Mouse (Mus musculus): ENCODE results near the gene Marcksl1. TPM values are rescaled to one million over a fixed set of nuclear protein-coding genes. Genes with fewer than 3 reads are reported as not detected.

Gene Marcksl1
- total and polyA plus RNA-seq, 2 experiments from 2014 or later: 1,946 to 2,276 TPM

- peak; percentile 34 for TF ChIP-seq CTCF (IDR thresholded peaks at IDR 0.05; ENCODE audit: low read depth)
- no peaks in the 10 kb centered on the region for H3K36me3 ChIP-seq (ENCODE audit: insufficient read depth)
- no peak overlapping the region for H3K9ac ChIP-seq
- ATAC-seq (no peak), DNase-seq (no peak)
- H3K4me1 ChIP-seq (ENCODE audit: insufficient read depth): peaks cover 19% of the 10 kb centered on the region
- WGBS: 77% methylated on average over 7 of the region's 7 CpGs
- no peak overlapping the region for H3K27ac ChIP-seq (ENCODE audit: low read depth, low read length)
- H3K27me3 ChIP-seq (ENCODE audit: insufficient read depth, low read length): no peaks in the 10 kb centered on the region
- no peak overlapping the region for H3K4me2 ChIP-seq (ENCODE audit: low read depth)
- no peak overlapping the region for H3K4me3 ChIP-seq (ENCODE audit: low read depth, low read length)
- no peaks in the 10 kb centered on the region for H3K9me3 ChIP-seq (ENCODE audit: low read length)
Observed at GRCm38 (mm10) chr4:129494681-129495080, 18.7 kb upstream of the Marcksl1 start.

- H3K4me3 ChIP-seq (ENCODE audit: low read depth, low read length): peak overlapping the region; percentile 17; the same call in 1 of the 2 replicates
- H3K27ac ChIP-seq (ENCODE audit: low read depth, low read length): peak overlapping the region; percentile 83
- peak; percentile 48; the same call in 1 of the 2 replicates for TF ChIP-seq CTCF (IDR thresholded peaks at IDR 0.05; ENCODE audit: low read depth)
- no peaks in the 10 kb centered on the region for H3K27me3 ChIP-seq (ENCODE audit: insufficient read depth, low read length)
- H3K4me2 ChIP-seq (ENCODE audit: low read depth): peak overlapping the region; percentile 43
- H3K36me3 ChIP-seq (ENCODE audit: insufficient read depth): no peaks in the 10 kb centered on the region
- DNase-seq: peak; percentile 93
- peaks cover 19% of the 10 kb centered on the region for H3K4me1 ChIP-seq (ENCODE audit: insufficient read depth)
- H3K9me3 ChIP-seq (ENCODE audit: low read length): no peaks in the 10 kb centered on the region
- ATAC-seq: peak; percentile 85
- WGBS: 11% methylated on average over 16 of the region's 16 CpGs
- peak overlapping the region; percentile 48 for H3K9ac ChIP-seq
Observed at GRCm38 (mm10) chr4:129495672-129496562, 17.5 kb upstream of the Marcksl1 start.

GRCm38 (mm10) chr4:129496631-129497030 is 16.8 kb upstream of the Marcksl1 start:
- Histone ChIP-seq H3K36me3 (ENCODE audit: insufficient read depth) (no peaks in the 10 kb centered on the region), H3K27ac (ENCODE audit: low read depth, low read length) (peak overlapping the region; percentile 83), H3K9ac (peak overlapping the region; percentile 48), H3K4me1 (ENCODE audit: insufficient read depth) (peaks cover 19% of the 10 kb centered on the region), H3K9me3 (ENCODE audit: low read length) (no peaks in the 10 kb centered on the region), H3K4me2 (ENCODE audit: low read depth) (peak overlapping the region; percentile 43), H3K4me3 (ENCODE audit: low read depth, low read length) (peak overlapping the region; percentile 17; the same call in 1 of the 2 replicates), H3K27me3 (ENCODE audit: insufficient read depth, low read length) (no peaks in the 10 kb centered on the region)
- no peak for DNase-seq
- no peak for TF ChIP-seq CTCF (IDR thresholded peaks at IDR 0.05; ENCODE audit: low read depth)
- ATAC-seq: peak; percentile 21
- WGBS: 36% methylated on average over 6 of the region's 6 CpGs

- 72% methylated on average over 3 of the region's 3 CpGs for WGBS
- H3K9ac ChIP-seq: no peak overlapping the region
- peaks cover 19% of the 10 kb centered on the region for H3K4me1 ChIP-seq (ENCODE audit: insufficient read depth)
- H3K9me3 ChIP-seq (ENCODE audit: low read length): no peaks in the 10 kb centered on the region
- ATAC-seq: no peak
- no peak for DNase-seq
- H3K4me2 ChIP-seq (ENCODE audit: low read depth): no peak overlapping the region
- no peak for TF ChIP-seq CTCF (IDR thresholded peaks at IDR 0.05; ENCODE audit: low read depth)
- no peak overlapping the region for H3K27ac ChIP-seq (ENCODE audit: low read depth, low read length)
- no peaks in the 10 kb centered on the region for H3K27me3 ChIP-seq (ENCODE audit: insufficient read depth, low read length)
- H3K36me3 ChIP-seq (ENCODE audit: insufficient read depth): no peaks in the 10 kb centered on the region
- no peak overlapping the region for H3K4me3 ChIP-seq (ENCODE audit: low read depth, low read length)
Observed at GRCm38 (mm10) chr4:129498941-129499340, 14.4 kb upstream of the Marcksl1 start.

- no peak overlapping the region for H3K9ac ChIP-seq
- H3K4me3 ChIP-seq (ENCODE audit: low read depth, low read length): peak overlapping the region; percentile 49; the same call in 1 of the 2 replicates
- no peak for TF ChIP-seq CTCF (IDR thresholded peaks at IDR 0.05; ENCODE audit: low read depth)
- peaks cover 19% of the 10 kb centered on the region for H3K4me1 ChIP-seq (ENCODE audit: insufficient read depth)
- no peaks in the 10 kb centered on the region for H3K27me3 ChIP-seq (ENCODE audit: insufficient read depth, low read length)
- WGBS: 73% methylated on average over 8 of the region's 8 CpGs
- DNase-seq (no peak), ATAC-seq (no peak)
- no peaks in the 10 kb centered on the region for H3K9me3 ChIP-seq (ENCODE audit: low read length)
- 0 out of 2 replicates have a peak overlapping the region, but pooled peaks have one; percentile 67 for H3K27ac ChIP-seq (ENCODE audit: low read depth, low read length)
- H3K4me2 ChIP-seq (ENCODE audit: low read depth): peak overlapping the region; percentile 78
- no peaks in the 10 kb centered on the region for H3K36me3 ChIP-seq (ENCODE audit: insufficient read depth)
Observed at GRCm38 (mm10) chr4:129500017-129500416, 13.4 kb upstream of the Marcksl1 start.

GRCm38 (mm10) chr4:129500607-129501566 is 12.5 kb upstream of the Marcksl1 start:
- DNase-seq (peak; percentile 68), ATAC-seq (peak; percentile 50)
- H3K9me3 ChIP-seq (ENCODE audit: low read length): no peaks in the 10 kb centered on the region
- H3K4me2 ChIP-seq (ENCODE audit: low read depth): peak overlapping the region; percentile 78
- H3K27ac ChIP-seq (ENCODE audit: low read depth, low read length): peak overlapping the region; percentile 67
- no peaks in the 10 kb centered on the region for H3K36me3 ChIP-seq (ENCODE audit: insufficient read depth)
- TF ChIP-seq CTCF (IDR thresholded peaks at IDR 0.05; ENCODE audit: low read depth): 0 out of 2 replicates have a peak, but pooled peaks have one; percentile 9
- no peaks in the 10 kb centered on the region for H3K27me3 ChIP-seq (ENCODE audit: insufficient read depth, low read length)
- H3K4me1 ChIP-seq (ENCODE audit: insufficient read depth): peaks cover 13% of the 10 kb centered on the region
- H3K4me3 ChIP-seq (ENCODE audit: low read depth, low read length): peak overlapping the region; percentile 49
- peak overlapping the region; percentile 60 for H3K9ac ChIP-seq
- 3% methylated on average over 49 of the region's 49 CpGs for WGBS
